Mouse (Mus musculus) Patski (cell line): ENCODE measurements around the gene Wwox. TPM values are rescaled to one million over a fixed set of nuclear protein-coding genes. Genes with fewer than 3 reads are reported as not detected.

Experiments used
- ATAC-seq: fragments of 100-300 bp; one replicate; pipeline ENCODE4 v1.8.0; 2021
- CTCF ChIA-PET: fragments of 350-600 bp; sonication (Branson Sonifier 250); formaldehyde crosslinking; loops from one replicate; lab custom pipeline; 2022; ENCODE audit warnings: inconsistent platforms; lab: Charles Lee
- POLR2A ChIA-PET: fragments of 350-600 bp; sonication (Branson Sonifier 250); formaldehyde crosslinking; loops from one replicate; lab custom pipeline; 2022; ENCODE audit warnings: antibody characterized with exemption, inconsistent platforms; lab: Charles Lee
- DNase-seq: peaks from one replicate; pipeline ENCODE4 v3.0.0-alpha.2; 2011; ENCODE audit warnings: low read depth, low spot score
- H3K27me3 ChIP-seq: fragments of 371-371 bp; one replicate; pipeline ENCODE4 v1.5.1; 2021
- CTCF ChIP-seq: fragments of 100-300 bp; IDR thresholded peaks from one replicate; pipeline ENCODE4 v1.5.1; 2021
- in situ Hi-C: fragments of 300-500 bp; cut with MboI; formaldehyde crosslinking; loops from 3 replicates; pipeline ENCODE4 v1.11.1; 2018; ENCODE audit warnings: low pct_unique_long_range_greater_than_20kb, mixed read lengths
- polyA plus RNA-seq: library from polyadenylated mRNA; unstranded; gene quantifications from one replicate; pipeline ENCODE4 v1.2.3, GENCODE M21; 2021

Gene Wwox
- polyA plus RNA-seq, 1 experiment from 2014 or later = 21.9 TPM

GRCm38 (mm10) chr8:115090202-115090601, 650.7 kb downstream of the Wwox start:
- no peaks in the 10 kb centered on the region for H3K27me3 ChIP-seq
- ATAC-seq (no peak), DNase-seq (no peak)
- ChIA-PET POLR2A (no interaction called here), CTCF (no interaction called here)
- TF ChIP-seq CTCF = no peak
- in situ Hi-C loops = loop anchor here (25.0 kb wide), 1 partner anchor 1047 kb away; no protein-coding TSS in a partner anchor

- CTCF ChIA-PET = no interaction called here
- TF ChIP-seq CTCF = peak; percentile 74
- no peak for ATAC-seq
- no peak for DNase-seq
- in situ Hi-C loops = loop anchor here (5.0 to 25.0 kb wide), 2 partner anchors 612 to 1042 kb away; partner anchors contain the start of gene Maf
- POLR2A ChIA-PET = no interaction called here
- no peaks in the 10 kb centered on the region for H3K27me3 ChIP-seq
These were observed 656.1 kb downstream of the Wwox start for GRCm38 (mm10) chr8:115095548-115095947.

- ATAC-seq (no peak), DNase-seq (no peak)
- TF ChIP-seq CTCF = no peak
- in situ Hi-C loops = loop anchor here (5.0 to 25.0 kb wide), 2 partner anchors 609 to 1039 kb away; partner anchors contain the start of gene Maf
- POLR2A ChIA-PET = no interaction called here
- no peaks in the 10 kb centered on the region for H3K27me3 ChIP-seq
- CTCF ChIA-PET = no interaction called here
These were observed 658.6 kb downstream of the Wwox start for GRCm38 (mm10) chr8:115097988-115098562.

- ATAC-seq (peak; percentile 92), DNase-seq (peak; percentile 28)
- ChIA-PET POLR2A (no interaction called here), CTCF (interaction anchor here (0.9 kb wide), 1 partner anchor 84 kb away, joined by 3 read pairs; no protein-coding TSS in a partner anchor)
- H3K27me3 ChIP-seq = no peaks in the 10 kb centered on the region
- in situ Hi-C loops = no loop called here
- TF ChIP-seq CTCF = no peak
These were observed 669.9 kb downstream of the Wwox start for GRCm38 (mm10) chr8:115109309-115109708.

GRCm38 (mm10) chr8:115110423-115110822, 671.0 kb downstream of the Wwox start:
- H3K27me3 ChIP-seq = no peaks in the 10 kb centered on the region
- ATAC-seq (no peak), DNase-seq (no peak)
- POLR2A ChIA-PET = no interaction called here
- no peak for TF ChIP-seq CTCF
- CTCF ChIA-PET = no interaction called here
- in situ Hi-C loops = no loop called here

- no peak for ATAC-seq
- H3K27me3 ChIP-seq = no peaks in the 10 kb centered on the region
- no peak for TF ChIP-seq CTCF
- CTCF ChIA-PET = interaction anchor here (0.7 kb wide), 1 partner anchor 11 kb away, joined by 3 read pairs; no protein-coding TSS in a partner anchor
- in situ Hi-C loops = no loop called here
- no peak for DNase-seq
- POLR2A ChIA-PET = no interaction called here
These were observed 672.6 kb downstream of the Wwox start for GRCm38 (mm10) chr8:115112062-115112461.

- TF ChIP-seq CTCF = no peak
- H3K27me3 ChIP-seq = no peaks in the 10 kb centered on the region
- ATAC-seq (no peak), DNase-seq (no peak)
- ChIA-PET POLR2A (no interaction called here), CTCF (no interaction called here)
- in situ Hi-C loops = no loop called here
These were observed 675.0 kb downstream of the Wwox start for GRCm38 (mm10) chr8:115114498-115114897.

GRCm38 (mm10) chr8:115126081-115126480, 686.6 kb downstream of the Wwox start:
- in situ Hi-C loops = no loop called here
- ATAC-seq (no peak), DNase-seq (no peak)
- TF ChIP-seq CTCF = no peak
- no peaks in the 10 kb centered on the region for H3K27me3 ChIP-seq
- POLR2A ChIA-PET = no interaction called here
- CTCF ChIA-PET = no interaction called here

- in situ Hi-C loops = no loop called here
- no peak for DNase-seq
- POLR2A ChIA-PET = no interaction called here
- no peaks in the 10 kb centered on the region for H3K27me3 ChIP-seq
- TF ChIP-seq CTCF = no peak
- CTCF ChIA-PET = no interaction called here
- ATAC-seq = no peak
These were observed 687.2 kb downstream of the Wwox start for GRCm38 (mm10) chr8:115126674-115127073.

- TF ChIP-seq CTCF = no peak
- no peak for ATAC-seq
- ChIA-PET POLR2A (no interaction called here), CTCF (no interaction called here)
- in situ Hi-C loops = no loop called here
- H3K27me3 ChIP-seq = no peaks in the 10 kb centered on the region
- no peak for DNase-seq
These were observed 689.9 kb downstream of the Wwox start for GRCm38 (mm10) chr8:115129307-115129706.

- DNase-seq (no peak), ATAC-seq (no peak)
- in situ Hi-C loops = no loop called here
- no peaks in the 10 kb centered on the region for H3K27me3 ChIP-seq
- CTCF ChIA-PET = no interaction called here
- TF ChIP-seq CTCF = no peak
- POLR2A ChIA-PET = interaction anchor here (0.6 kb wide), 1 partner anchor 16 kb away, joined by 3 read pairs; no protein-coding TSS in a partner anchor
These were observed 693.7 kb downstream of the Wwox start for GRCm38 (mm10) chr8:115133119-115133518.

GRCm38 (mm10) chr8:115133711-115134218, 694.3 kb downstream of the Wwox start:
- DNase-seq = no peak
- ChIA-PET POLR2A (no interaction called here), CTCF (no interaction called here)
- in situ Hi-C loops = no loop called here
- no peak for TF ChIP-seq CTCF
- no peaks in the 10 kb centered on the region for H3K27me3 ChIP-seq
- no peak for ATAC-seq
